Mouse (Mus musculus): Measurements from ENCODE around the gene Cux2.

DNA sequence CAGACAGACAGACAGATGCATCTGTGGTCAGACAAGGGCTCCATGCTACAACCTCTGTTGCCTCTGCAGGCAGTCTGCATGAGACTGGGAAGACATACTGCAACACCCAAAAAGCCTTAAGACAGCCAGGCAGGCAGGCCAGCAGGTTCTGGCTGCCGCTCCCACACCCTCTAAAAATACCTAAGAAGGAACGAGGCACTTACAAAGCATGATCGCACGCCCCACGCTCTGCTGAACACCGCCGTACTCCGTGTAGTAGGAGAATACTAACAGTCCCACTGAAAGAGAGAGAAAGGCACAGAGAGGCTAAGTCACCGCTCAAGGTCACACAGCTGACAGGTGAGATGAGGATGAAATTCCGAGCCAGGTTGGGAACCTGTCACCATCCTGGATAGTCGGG lies 6.3 kb downstream of the Cux2 start:
- TF ChIP-seq POLR2A (IDR thresholded peaks at IDR 0.05; ENCODE audit: low read depth, low read length) = no peak
- TF ChIP-seq CTCF (IDR thresholded peaks at IDR 0.05; ENCODE audit: extremely low read depth, insufficient read depth, insufficient read length, insufficient replicate concordance) = no peak

Data from spleen, adult 2 months (tissue).